Mouse (Mus musculus) intestine, embryonic 15.5 days (tissue): ENCODE data around the gene Zscan2. TPM values are rescaled to one million over a fixed set of nuclear protein-coding genes. Genes with fewer than 3 reads are reported as not detected.
A peak's percentile ranks its signal among the peaks of the same experiment; 100 is the strongest.

ENCODE experiments used
- ATAC-seq: fragments of 200-750 bp; cut with Nextera tagmentation; 2 replicates; pipeline ENCODE4 v1.8.0; 2017; ENCODE audit warnings: moderate TSS enrichment, moderate library complexity
- H3K27ac ChIP-seq: fragments of 300-500 bp; sonication (generic); 2 replicates; pipeline ENCODE4 v1.5.1; 2015; ENCODE audit warnings: mild to moderate bottlenecking, inconsistent platforms
- H3K27me3 ChIP-seq: fragments of 300-500 bp; sonication (generic); replicated peaks from 2 replicates; pipeline ENCODE4 v1.6.1; 2015; ENCODE audit warnings: inconsistent platforms
- H3K36me3 ChIP-seq: fragments of 300-500 bp; sonication (generic); 2 replicates; pipeline ENCODE4 v1.6.1; 2015; ENCODE audit warnings: inconsistent platforms
- H3K4me1 ChIP-seq: fragments of 300-500 bp; sonication (generic); replicated peaks from 2 replicates; pipeline ENCODE4 v1.6.1; 2015; ENCODE audit warnings: inconsistent platforms
- H3K4me2 ChIP-seq: fragments of 300-500 bp; sonication (generic); replicated peaks from 2 replicates; pipeline ENCODE4 v1.6.1; 2015; ENCODE audit warnings: mild to moderate bottlenecking, inconsistent platforms
- H3K4me3 ChIP-seq: fragments of 300-500 bp; sonication (generic); replicated peaks from 2 replicates; pipeline ENCODE4 v1.5.1; 2015; ENCODE audit warnings: inconsistent platforms
- H3K9ac ChIP-seq: fragments of 300-500 bp; sonication (generic); 2 replicates; pipeline ENCODE4 v1.6.1; 2015; ENCODE audit warnings: inconsistent platforms
- H3K9me3 ChIP-seq: fragments of 300-500 bp; sonication (generic); 2 replicates; pipeline ENCODE4 v1.6.1; 2016; ENCODE audit warnings: inconsistent platforms
- WGBS: fragments of 180-500 bp; shearing (Covaris S2); methylation state at CpG from one replicate; pipeline ENCODE4 v1.1.7; 2015; 5-methylcytosine and 5-hydroxymethylcytosine counted together
- polyA plus RNA-seq: library from polyadenylated mRNA; unstranded; fragments of >200 nt; fragmentation: Nextera tagmentation; extraction: Ambion mirVana; gene quantifications from 2 replicates; pipeline ENCODE4 v1.2.1, GENCODE M21; 2015

Gene Zscan2
- polyA plus RNA-seq, 1 experiment from 2014 or later: 1.6 TPM

- no peak overlapping the region for H3K4me2 ChIP-seq
- 24% methylated on average over 12 of the region's 12 CpGs for WGBS
Measured at GRCm38 (mm10) chr7:80833651-80834532, 26.8 kb upstream of the Zscan2 start.

GRCm38 (mm10) chr7:80835984-80836652, 24.6 kb upstream of the Zscan2 start:
- H3K9ac ChIP-seq: no peak overlapping the region
- no peaks in the 10 kb centered on the region for H3K9me3 ChIP-seq
- H3K27me3 ChIP-seq: no peaks in the 10 kb centered on the region
- H3K4me3 ChIP-seq: no peak overlapping the region
- H3K4me1 ChIP-seq: peaks cover 13% of the 10 kb centered on the region
- 63% methylated on average over 4 of the region's 4 CpGs for WGBS
- no peaks in the 10 kb centered on the region for H3K36me3 ChIP-seq
- no peak for ATAC-seq
- no peak overlapping the region for H3K4me2 ChIP-seq
- H3K27ac ChIP-seq: no peak overlapping the region

More at GRCm38 (mm10) chr7:80833651-80834532, 26.8 kb upstream of the Zscan2 start:
- no peaks in the 10 kb centered on the region for H3K27me3 ChIP-seq
- no peak overlapping the region for H3K27ac ChIP-seq
- H3K9ac ChIP-seq: no peak overlapping the region
- H3K4me1 ChIP-seq: peaks cover 6% of the 10 kb centered on the region; the same call in 1 of the 2 replicates
- ATAC-seq: peak; percentile 59; the same call in 1 of the 2 replicates
- H3K36me3 ChIP-seq: no peaks in the 10 kb centered on the region
- no peaks in the 10 kb centered on the region for H3K9me3 ChIP-seq
- H3K4me3 ChIP-seq: no peak overlapping the region

GRCm38 (mm10) chr7:80837736-80838135, 23.0 kb upstream of the Zscan2 start:
- Histone ChIP-seq H3K9me3 (no peaks in the 10 kb centered on the region), H3K27ac (no peak overlapping the region), H3K36me3 (no peaks in the 10 kb centered on the region), H3K4me3 (no peak overlapping the region), H3K4me2 (no peak overlapping the region), H3K9ac (no peak overlapping the region), H3K4me1 (peaks cover 15% of the 10 kb centered on the region), H3K27me3 (no peaks in the 10 kb centered on the region)
- no peak for ATAC-seq
- WGBS: 49% methylated on average over 9 of the region's 9 CpGs

- WGBS: 57% methylated on average over 7 of the region's 7 CpGs
- Histone ChIP-seq H3K4me1 (peaks cover 12% of the 10 kb centered on the region), H3K9me3 (no peaks in the 10 kb centered on the region), H3K9ac (no peak overlapping the region), H3K36me3 (no peaks in the 10 kb centered on the region), H3K27ac (no peak overlapping the region), H3K4me2 (no peak overlapping the region), H3K4me3 (no peak overlapping the region), H3K27me3 (no peaks in the 10 kb centered on the region)
- no peak for ATAC-seq
Measured at GRCm38 (mm10) chr7:80838247-80838646, 22.5 kb upstream of the Zscan2 start.

GRCm38 (mm10) chr7:80839755-80840154, 21.0 kb upstream of the Zscan2 start:
- H3K27me3 ChIP-seq: no peaks in the 10 kb centered on the region
- H3K27ac ChIP-seq: no peak overlapping the region
- no peaks in the 10 kb centered on the region for H3K36me3 ChIP-seq
- no peaks in the 10 kb centered on the region for H3K9me3 ChIP-seq
- ATAC-seq: peak; percentile 61
- H3K4me3 ChIP-seq: no peak overlapping the region
- no peak overlapping the region for H3K4me2 ChIP-seq
- H3K9ac ChIP-seq: no peak overlapping the region
- H3K4me1 ChIP-seq: peaks cover 9% of the 10 kb centered on the region

GRCm38 (mm10) chr7:80840241-80840640, 20.5 kb upstream of the Zscan2 start:
- Histone ChIP-seq H3K9me3 (no peaks in the 10 kb centered on the region), H3K27ac (peak overlapping the region; percentile 40), H3K9ac (no peak overlapping the region), H3K36me3 (no peaks in the 10 kb centered on the region), H3K4me1 (peaks cover 9% of the 10 kb centered on the region), H3K4me2 (no peak overlapping the region), H3K4me3 (no peak overlapping the region), H3K27me3 (no peaks in the 10 kb centered on the region)
- WGBS: 53% methylated on average over 1 of the region's 1 CpGs
- ATAC-seq: 0 out of 2 replicates have a peak, but pooled peaks have one; percentile 48

GRCm38 (mm10) chr7:80840937-80841336, 19.8 kb upstream of the Zscan2 start:
- Histone ChIP-seq H3K27me3 (no peaks in the 10 kb centered on the region), H3K9me3 (no peaks in the 10 kb centered on the region), H3K4me1 (peaks cover 9% of the 10 kb centered on the region), H3K4me2 (no peak overlapping the region), H3K27ac (no peak overlapping the region), H3K9ac (no peak overlapping the region), H3K4me3 (no peak overlapping the region), H3K36me3 (no peaks in the 10 kb centered on the region)
- no peak for ATAC-seq
- 55% methylated on average over 4 of the region's 4 CpGs for WGBS

GRCm38 (mm10) chr7:80842132-80842531, 18.6 kb upstream of the Zscan2 start:
- 0 out of 2 replicates have a peak overlapping the region, but pooled peaks have one; percentile 6 for H3K4me2 ChIP-seq
- H3K36me3 ChIP-seq: no peaks in the 10 kb centered on the region
- H3K27me3 ChIP-seq: no peaks in the 10 kb centered on the region
- 57% methylated on average over 5 of the region's 5 CpGs for WGBS
- no peak overlapping the region for H3K4me3 ChIP-seq
- H3K4me1 ChIP-seq: peaks cover 9% of the 10 kb centered on the region
- no peak overlapping the region for H3K9ac ChIP-seq
- H3K9me3 ChIP-seq: no peaks in the 10 kb centered on the region
- ATAC-seq: peak; percentile 72
- H3K27ac ChIP-seq: no peak overlapping the region

GRCm38 (mm10) chr7:80843176-80843575, 17.5 kb upstream of the Zscan2 start:
- H3K4me1 ChIP-seq: peaks cover 9% of the 10 kb centered on the region
- no peaks in the 10 kb centered on the region for H3K9me3 ChIP-seq
- ATAC-seq: no peak
- H3K27ac ChIP-seq: no peak overlapping the region
- no peaks in the 10 kb centered on the region for H3K36me3 ChIP-seq
- no peak overlapping the region for H3K4me2 ChIP-seq
- H3K4me3 ChIP-seq: no peak overlapping the region
- no peaks in the 10 kb centered on the region for H3K27me3 ChIP-seq
- H3K9ac ChIP-seq: no peak overlapping the region
- WGBS: 80% methylated on average over 1 of the region's 1 CpGs

GRCm38 (mm10) chr7:80843910-80844640, 16.6 kb upstream of the Zscan2 start:
- H3K9ac ChIP-seq: no peak overlapping the region
- no peak for ATAC-seq
- WGBS: 93% methylated on average over 8 of the region's 8 CpGs

GRCm38 (mm10) chr7:80844691-80845090, 16.0 kb upstream of the Zscan2 start:
- no peaks in the 10 kb centered on the region for H3K27me3 ChIP-seq
- H3K36me3 ChIP-seq: no peaks in the 10 kb centered on the region
- no peak for ATAC-seq
- no peak overlapping the region for H3K27ac ChIP-seq
- H3K4me3 ChIP-seq: no peak overlapping the region
- WGBS: 95% methylated on average over 12 of the region's 12 CpGs
- peaks cover 9% of the 10 kb centered on the region for H3K4me1 ChIP-seq
- no peak overlapping the region for H3K4me2 ChIP-seq
- no peaks in the 10 kb centered on the region for H3K9me3 ChIP-seq
- no peak overlapping the region for H3K9ac ChIP-seq

More at GRCm38 (mm10) chr7:80843910-80844640, 16.6 kb upstream of the Zscan2 start:
- H3K36me3 ChIP-seq: no peaks in the 10 kb centered on the region
- H3K4me2 ChIP-seq: no peak overlapping the region
- H3K27ac ChIP-seq: no peak overlapping the region
- H3K27me3 ChIP-seq: no peaks in the 10 kb centered on the region
- no peak overlapping the region for H3K4me3 ChIP-seq
- H3K4me1 ChIP-seq: peaks cover 9% of the 10 kb centered on the region
- no peaks in the 10 kb centered on the region for H3K9me3 ChIP-seq
